Mouse (Mus musculus): Measurements from ENCODE around the gene Zfyve26. TPM values are rescaled to one million over a fixed set of nuclear protein-coding genes. Genes with fewer than 3 reads are reported as not detected.
A peak's percentile ranks its signal among the peaks of the same experiment; 100 is the strongest.
"Not testable (repeated sequence)": the region's sequence is repeated elsewhere in the genome, so short reads cannot be mapped to it uniquely, and the experiment has no call there.

The Zfyve26 gene
- total RNA-seq (2021): 10 to 100 TPM; 34.2 to 40.9 TPM
- long read RNA-seq, experiment 1, partial matches to known transcripts: 1 of 2 reads
- long read RNA-seq, experiment 1, other reads (novel, unspliced or antisense): 1 of 2 reads
- long read RNA-seq, experiment 2, partial matches to known transcripts: 2 of 5 reads
- long read RNA-seq, experiment 2, other reads (novel, unspliced or antisense): 1 of 5 reads

GRCm38 (mm10) chr12:79296126-79296816 lies at the start of gene Zfyve26:
Zfyve26 (minus strand) TSS chr12:79296304.
- DNase-seq (ENCODE audit: low spot score in 2 of 2): peak; percentile 92 to 97
- Histone ChIP-seq H3K27ac (peak within 1 kb of the TSS; percentile 78), H3K4me3 (peak within 1 kb of the TSS; percentile 88)
- peak; percentile 57 for TF ChIP-seq CTCF (conservative IDR thresholded peaks at IDR 0.05)

- Histone ChIP-seq H3K27ac (no peak overlapping the region), H3K4me3 (no peak overlapping the region)
- DNase-seq (ENCODE audit: low spot score in 2 of 2): no peak
- TF ChIP-seq CTCF (conservative IDR thresholded peaks at IDR 0.05): no peak
Measured at GRCm38 (mm10) chr12:79341291-79341845, 45.3 kb upstream of the Zfyve26 start.

GRCm38 (mm10) chr12:79340513-79340912 lies 44.4 kb upstream of the Zfyve26 start:
- no peak for TF ChIP-seq CTCF (conservative IDR thresholded peaks at IDR 0.05)
- DNase-seq (ENCODE audit: low spot score in 2 of 2): no peak
- no peak overlapping the region for H3K4me3 ChIP-seq
- H3K27ac ChIP-seq: no peak overlapping the region

GRCm38 (mm10) chr12:79338791-79339190 lies 42.7 kb upstream of the Zfyve26 start:
- no peak for DNase-seq (ENCODE audit: low spot score in 2 of 2)
- no peak for TF ChIP-seq CTCF (conservative IDR thresholded peaks at IDR 0.05)
- Histone ChIP-seq H3K27ac (no peak overlapping the region), H3K4me3 (no peak overlapping the region)

- DNase-seq (ENCODE audit: low spot score in 2 of 2): no peak
- no peak overlapping the region for H3K4me3 ChIP-seq
- no peak for TF ChIP-seq CTCF (conservative IDR thresholded peaks at IDR 0.05)
- H3K27ac ChIP-seq: no peak overlapping the region
Measured at GRCm38 (mm10) chr12:79331722-79332121, 35.6 kb upstream of the Zfyve26 start.

- Histone ChIP-seq H3K4me3 (no peak overlapping the region), H3K27ac (no peak overlapping the region)
- no peak for TF ChIP-seq CTCF (conservative IDR thresholded peaks at IDR 0.05)
- no peak for DNase-seq (ENCODE audit: low spot score in 2 of 2)
Measured at GRCm38 (mm10) chr12:79330571-79330970, 34.5 kb upstream of the Zfyve26 start.

GRCm38 (mm10) chr12:79327868-79328267 lies 31.8 kb upstream of the Zfyve26 start:
- TF ChIP-seq CTCF (conservative IDR thresholded peaks at IDR 0.05): no peak
- no peak for DNase-seq (ENCODE audit: low spot score in 2 of 2)

GRCm38 (mm10) chr12:79326745-79327144 lies 30.6 kb upstream of the Zfyve26 start:
- TF ChIP-seq CTCF (conservative IDR thresholded peaks at IDR 0.05): no peak
- no peak overlapping the region for H3K4me3 ChIP-seq
- DNase-seq (ENCODE audit: low spot score in 2 of 2): no peak
- H3K27ac ChIP-seq: no peak overlapping the region

More at GRCm38 (mm10) chr12:79327868-79328267, 31.8 kb upstream of the Zfyve26 start:
- no peak overlapping the region for H3K27ac ChIP-seq
- H3K4me3 ChIP-seq: no peak overlapping the region

- DNase-seq (ENCODE audit: low spot score in 2 of 2): no peak
- Histone ChIP-seq H3K4me3 (no peak overlapping the region), H3K27ac (no peak overlapping the region)
- no peak for TF ChIP-seq CTCF (conservative IDR thresholded peaks at IDR 0.05)
Measured at GRCm38 (mm10) chr12:79326236-79326635, 30.1 kb upstream of the Zfyve26 start.

- not testable (repeated sequence) for H3K27ac ChIP-seq, H3K4me3 ChIP-seq
- DNase-seq (ENCODE audit: low spot score in 2 of 2): peak in 1 of 2 experiments; percentile 18
- TF ChIP-seq CTCF (conservative IDR thresholded peaks at IDR 0.05): peak; percentile 82
Measured at GRCm38 (mm10) chr12:79322539-79322938, 26.4 kb upstream of the Zfyve26 start.

- no peak for TF ChIP-seq CTCF (conservative IDR thresholded peaks at IDR 0.05)
- Histone ChIP-seq H3K27ac (no peak overlapping the region), H3K4me3 (no peak overlapping the region)
- DNase-seq (ENCODE audit: low spot score in 2 of 2): no peak
Measured at GRCm38 (mm10) chr12:79320895-79321294, 24.8 kb upstream of the Zfyve26 start.

- Histone ChIP-seq H3K4me3 (no peak overlapping the region), H3K27ac (no peak overlapping the region)
- no peak for DNase-seq (ENCODE audit: low spot score in 2 of 2)
- no peak for TF ChIP-seq CTCF (conservative IDR thresholded peaks at IDR 0.05)
Measured at GRCm38 (mm10) chr12:79317339-79317738, 21.2 kb upstream of the Zfyve26 start.

GRCm38 (mm10) chr12:79313721-79314120 lies 17.6 kb upstream of the Zfyve26 start:
- no peak for TF ChIP-seq CTCF (conservative IDR thresholded peaks at IDR 0.05)

GRCm38 (mm10) chr12:79306013-79306412 lies 9.9 kb upstream of the Zfyve26 start:
- no peak overlapping the region for H3K27ac ChIP-seq
- TF ChIP-seq CTCF (conservative IDR thresholded peaks at IDR 0.05): no peak
- no peak for DNase-seq (ENCODE audit: low spot score in 2 of 2)
- no peak overlapping the region for H3K4me3 ChIP-seq

More at GRCm38 (mm10) chr12:79313721-79314120, 17.6 kb upstream of the Zfyve26 start:
- no peak for DNase-seq (ENCODE audit: low spot score in 2 of 2)
- H3K27ac ChIP-seq: no peak overlapping the region
- H3K4me3 ChIP-seq: no peak overlapping the region

All from layer of hippocampus, adult 2 months (tissue).